Mouse (Mus musculus) testis, adult 2 months (tissue): ENCODE measurements at regions not wholly inside any gene's neighbourhood (a gene's known extent, or its start where the extent isn't known, plus 50 kb on each side); places are given as distances from the start of the nearest gene placed in this dataset.

ENCODE experiments used
- CTCF ChIP-seq: fragments of 200-500 bp; IDR thresholded peaks from 2 replicates; pipeline ENCODE4 v1.5.1; 2012; ENCODE audit warnings: low read depth, mild to moderate bottlenecking, inconsistent platforms, low read length, moderate library complexity; ENCODE audit not compliant: control insufficient read depth, insufficient read depth, insufficient replicate concordance
- POLR2A ChIP-seq: fragments of 200-500 bp; IDR thresholded peaks from 2 replicates; pipeline ENCODE4 v1.6.1; 2012; ENCODE audit warnings: low read depth, mild to moderate bottlenecking, inconsistent platforms, low read length, moderate library complexity; ENCODE audit not compliant: control insufficient read depth

DNA sequence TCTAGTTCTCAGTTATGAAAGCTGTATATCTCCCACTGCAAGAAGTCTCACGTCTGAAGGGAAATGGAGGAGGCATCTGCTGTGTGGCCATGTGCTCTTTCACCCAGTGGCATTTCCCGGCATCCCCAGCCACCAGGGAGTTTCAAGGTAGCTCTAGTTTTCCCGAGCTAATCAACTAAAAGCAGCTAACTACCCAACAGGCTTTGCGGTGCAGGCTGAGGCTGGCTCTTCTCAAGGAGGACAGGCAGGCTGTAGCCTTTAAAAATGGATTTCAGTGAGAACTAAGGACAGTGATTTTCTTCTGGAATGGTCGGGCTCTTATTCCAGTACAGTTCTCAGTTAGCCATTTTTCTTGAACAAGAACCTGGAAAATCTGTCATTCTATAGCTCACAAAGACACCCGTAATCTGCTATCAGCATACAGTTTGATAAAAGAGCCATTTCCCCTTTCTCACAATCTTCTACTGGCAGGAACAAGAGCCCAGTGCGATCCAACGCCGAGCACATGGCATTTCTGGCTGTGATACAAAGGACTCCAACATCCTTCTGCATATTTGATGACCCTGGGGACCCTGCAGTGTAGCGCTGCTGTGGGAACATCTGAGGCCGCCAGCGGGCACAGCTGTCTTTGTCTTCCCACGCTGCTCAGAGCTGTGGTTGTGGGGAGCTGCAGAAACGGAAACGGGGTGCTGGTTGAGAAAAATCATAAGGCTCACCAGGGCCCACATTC is 188.9 kb upstream of the Hnrnpa3 start:
- no peak for TF ChIP-seq CTCF
- no peak for TF ChIP-seq POLR2A
